Mouse (Mus musculus) hematopoietic stem cell, adult 5-6 weeks (primary cell): ENCODE results near the gene Myh4. TPM values are rescaled to one million over a fixed set of nuclear protein-coding genes. Genes with fewer than 3 reads are reported as not detected.

Source experiments
- ATAC-seq, 2 experiments: fragments of 125-278 bp in 1 of 2; replicated peaks in 1 of 2; 2 replicates each; pipeline ENCODE4 v1.8.0; 2016 to 2017; ENCODE audit warnings: inconsistent platforms in 2 of 2, mild to moderate bottlenecking in 2 of 2, moderate number of reproducible peaks in 2 of 2, low read depth in 1 of 2, moderate TSS enrichment in 1 of 2; ENCODE audit not compliant: low FRiP score in 2 of 2, poor library complexity in 2 of 2, severe bottlenecking in 2 of 2, insufficient read depth in 1 of 2, low TSS enrichment in 1 of 2
- total RNA-seq: library from RNA; stranded (forward); fragments of 172-1452, 232-1000 nt; gene quantifications from 2 replicates; pipeline ENCODE4 v1.2.3, GENCODE M21; 2017

The Myh4 gene
- total RNA-seq, 1 experiment from 2014 or later = not detected

- ATAC-seq = no peak
Measured at GRCm38 (mm10) chr11:67293440-67293839, 55.6 kb downstream of the Myh4 start.

Other genes starting within 250 kb of the Myh4 start
- gene Tmem220, start 212.9 kb upstream of the Myh4 start, total RNA-seq = 2.0 and 5.8 TPM in 2 replicates
- 11.7 and 13.2 TPM in 2 replicates for gene Adprm, start 185.4 kb upstream of the Myh4 start, total RNA-seq
- gene Sco1, start 185.4 kb upstream of the Myh4 start, total RNA-seq = 25.6 and 29.5 TPM in 2 replicates
- not detected in 2 replicates for gene Myh3, start 159.7 kb upstream of the Myh4 start, total RNA-seq
- not detected in 2 replicates for gene Myh2, start 67.0 kb upstream of the Myh4 start, total RNA-seq
- not detected in 2 replicates for gene Myh1, start 38.0 kb upstream of the Myh4 start, total RNA-seq
- gene Myh8, start 39.1 kb downstream of the Myh4 start, total RNA-seq = not detected in 2 replicates
- gene Myh13, start 83.6 kb downstream of the Myh4 start, total RNA-seq = not detected in 2 replicates
- gene Gas7, start 217.4 kb downstream of the Myh4 start, total RNA-seq = 1.3 and 5.9 TPM in 2 replicates